Mouse (Mus musculus) testis, postnatal 14 days (tissue): ENCODE measurements around the gene Fgfr1op.

Source experiments
- DNase-seq: peaks from one replicate; pipeline ENCODE4 v3.0.0; 2021; ENCODE audit warnings: low spot score

The Fgfr1op gene

DNA sequence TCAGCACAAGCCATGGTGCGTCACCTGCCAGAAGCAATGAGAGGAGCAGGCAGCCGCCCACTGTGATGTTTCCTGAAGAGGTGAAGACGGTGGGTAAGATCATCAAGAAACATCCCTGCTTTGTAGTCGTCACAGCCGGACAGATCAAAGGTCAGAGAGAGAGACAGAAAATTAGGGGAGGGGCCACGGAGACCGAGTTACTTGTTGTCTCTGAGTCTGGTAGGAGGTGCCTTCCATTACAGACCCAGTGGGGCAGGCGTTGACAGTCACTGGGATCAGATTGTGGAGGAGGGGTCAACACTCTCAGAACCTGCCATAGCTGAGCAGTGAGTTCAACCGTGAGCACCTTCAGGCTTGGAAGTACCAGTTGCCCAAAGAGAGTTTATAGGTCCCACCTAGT, 63.3 kb downstream of the Fgfr1op start:
- DNase-seq, result no peak

DNA sequence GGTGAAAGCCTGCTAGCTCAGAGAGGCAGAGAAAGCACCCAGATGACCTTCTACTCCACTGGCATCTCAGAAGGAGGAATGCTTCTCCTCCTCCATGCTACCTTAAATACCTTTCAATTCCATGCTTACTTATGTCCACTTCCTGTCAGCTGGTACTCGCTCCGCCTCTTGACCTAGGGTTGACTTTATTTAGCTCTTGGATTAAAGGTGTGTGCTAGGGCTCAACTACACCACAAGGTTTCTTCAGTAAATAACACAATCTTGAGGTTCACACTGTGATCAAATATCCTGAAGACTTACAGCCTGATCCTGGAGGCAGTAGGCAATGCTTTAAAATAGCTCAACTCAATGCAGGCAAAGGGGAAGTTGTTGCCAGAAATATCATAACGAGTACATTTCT, 64.3 kb downstream of the Fgfr1op start:
- no peak for DNase-seq

DNA sequence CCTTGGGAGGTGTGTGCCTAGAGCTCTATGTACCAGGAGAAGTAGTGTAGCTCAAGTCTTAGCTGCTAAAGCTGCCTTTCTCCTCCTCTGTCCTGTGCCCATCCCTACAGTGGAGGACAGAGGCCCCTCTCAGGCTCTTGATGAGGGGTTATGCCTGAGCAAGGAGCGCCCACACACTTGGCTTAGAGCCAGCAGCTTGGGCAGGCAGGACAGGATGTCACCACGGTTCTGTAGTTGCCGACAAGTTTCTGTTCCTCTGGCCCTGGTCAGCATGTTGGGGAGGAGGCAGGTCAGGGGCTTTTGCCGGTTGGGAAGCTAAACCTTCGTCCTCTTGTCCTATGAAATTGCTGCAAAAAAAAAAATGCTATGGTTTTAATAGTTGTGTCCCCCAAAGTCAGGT, 66.8 kb downstream of the Fgfr1op start:
- DNase-seq, result no peak

DNA sequence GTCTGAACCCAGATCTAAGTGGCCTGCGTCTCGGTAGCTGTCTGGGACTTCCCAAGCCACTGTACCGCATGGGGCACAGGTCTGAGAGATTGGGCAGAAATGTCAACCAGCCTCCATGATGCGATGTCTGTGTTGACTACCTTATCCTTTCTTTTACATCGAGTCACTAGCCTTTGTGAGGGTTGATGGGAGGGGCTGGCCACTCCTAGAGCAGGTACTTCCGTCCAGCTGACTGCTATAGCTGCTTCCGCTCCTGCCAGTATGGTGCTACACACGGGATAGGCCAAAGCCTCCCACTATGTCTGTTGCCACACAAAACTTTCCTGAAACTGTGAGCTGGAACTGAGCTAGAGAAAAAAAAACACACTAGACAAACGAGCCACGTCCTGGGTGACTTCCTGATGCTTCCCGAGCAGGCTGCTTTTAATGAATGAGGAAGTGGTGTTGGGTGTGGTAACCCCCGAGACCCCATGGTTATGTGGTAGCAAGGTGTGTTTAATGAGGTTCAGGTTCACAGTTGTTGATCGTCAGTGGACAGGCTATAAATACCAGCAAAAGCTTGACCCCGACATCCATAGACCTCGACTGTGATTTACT, 68.4 kb downstream of the Fgfr1op start:
- DNase-seq, result no peak

DNA sequence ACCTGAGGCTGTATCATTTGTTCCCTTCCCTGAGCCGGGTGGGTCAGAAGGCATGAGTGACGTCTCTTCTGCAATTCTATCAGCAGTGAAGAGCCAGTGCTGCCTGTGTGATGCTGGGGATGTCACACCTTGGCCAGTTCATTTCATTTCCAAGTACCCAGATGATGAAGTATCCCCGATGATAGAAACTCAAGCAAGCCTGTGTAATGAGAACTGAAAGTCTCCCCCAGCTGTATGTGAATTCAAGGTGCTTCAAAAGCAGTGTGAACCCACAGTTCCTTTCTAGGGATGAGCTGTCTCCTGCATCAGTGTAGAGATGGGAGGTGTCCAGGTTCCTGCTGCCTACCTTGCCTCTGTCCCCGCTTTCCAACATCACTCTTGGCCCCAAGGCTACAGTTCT, 69.2 kb downstream of the Fgfr1op start:
- DNase-seq, result no peak

DNA sequence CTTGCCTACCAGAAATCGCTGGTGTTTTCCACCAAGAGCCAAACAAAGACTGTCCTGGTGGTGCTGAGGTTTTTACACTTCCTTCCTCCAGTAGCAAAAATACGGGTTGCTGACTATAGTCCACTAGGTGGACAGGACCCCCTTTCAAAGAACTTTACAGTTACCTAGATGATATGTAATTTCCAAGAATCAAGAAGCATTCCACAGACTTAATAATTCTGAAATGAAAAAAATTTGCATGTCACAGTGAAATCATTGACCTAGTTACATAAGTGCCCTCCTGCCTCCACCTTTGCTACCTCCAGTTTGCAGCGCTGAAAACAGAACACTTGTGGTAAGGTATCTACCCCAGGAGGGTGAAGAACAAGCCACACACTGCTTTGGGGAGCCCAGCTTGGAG, 70.4 kb downstream of the Fgfr1op start, which contains the start of gene Ccr6:
Gene Ccr6 (plus strand): TSS at position 301 of the 400 bp plus-strand sequence.
- no peak for DNase-seq

DNA sequence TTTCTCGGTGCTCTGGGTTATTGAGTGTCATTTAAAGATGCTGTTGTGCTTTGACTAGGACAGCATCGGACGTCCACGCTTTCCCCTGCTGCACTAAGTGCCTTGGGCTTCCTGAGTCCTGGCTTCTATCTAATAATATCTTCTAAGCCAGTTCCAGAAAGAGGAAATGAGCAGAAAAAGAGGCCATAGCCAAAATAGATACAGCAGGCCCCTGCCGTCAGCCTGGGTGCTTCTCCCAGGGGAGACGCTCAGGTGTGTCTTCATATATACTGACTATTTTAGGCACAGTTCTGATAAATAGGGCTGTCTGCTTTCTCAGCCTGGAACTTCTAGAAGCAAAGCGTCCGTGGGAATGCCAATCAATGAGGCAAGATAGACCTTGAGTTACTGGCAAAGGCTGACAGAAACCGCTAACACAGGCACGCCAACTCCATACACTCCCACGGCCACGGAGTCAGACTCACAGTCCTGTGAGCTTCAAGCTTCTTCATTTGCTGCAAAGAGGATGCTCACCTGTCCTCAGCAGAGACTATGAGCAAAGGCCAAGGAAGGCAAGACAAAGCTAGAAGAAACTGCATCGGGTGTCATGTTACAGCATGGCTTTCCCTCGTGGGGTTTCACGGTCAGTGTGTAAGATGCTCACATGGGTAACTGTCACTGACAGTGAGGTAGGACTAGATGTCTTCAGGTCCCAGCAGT, 72.9 kb downstream of the Fgfr1op start:
- DNase-seq, result no peak

DNA sequence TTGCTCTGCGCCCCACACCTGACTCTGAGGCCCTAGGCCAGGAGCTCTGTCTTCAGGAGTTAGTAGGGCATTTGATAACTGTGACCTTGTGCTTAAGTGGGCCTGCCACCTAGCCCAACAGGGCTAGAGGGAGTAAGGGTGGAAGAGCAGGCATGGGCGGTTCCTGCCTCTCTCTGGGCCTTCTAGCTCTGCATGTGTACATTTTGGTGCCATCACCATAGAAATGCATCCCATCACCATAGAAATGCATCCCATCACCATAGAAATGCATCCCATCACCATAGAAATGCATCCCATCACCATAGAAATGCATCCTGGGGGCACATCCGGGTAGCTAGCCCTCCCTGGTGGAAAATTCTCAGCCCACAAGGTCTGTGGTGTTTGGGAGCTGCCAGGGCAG, 74.3 kb downstream of the Fgfr1op start:
- DNase-seq, result no peak

DNA sequence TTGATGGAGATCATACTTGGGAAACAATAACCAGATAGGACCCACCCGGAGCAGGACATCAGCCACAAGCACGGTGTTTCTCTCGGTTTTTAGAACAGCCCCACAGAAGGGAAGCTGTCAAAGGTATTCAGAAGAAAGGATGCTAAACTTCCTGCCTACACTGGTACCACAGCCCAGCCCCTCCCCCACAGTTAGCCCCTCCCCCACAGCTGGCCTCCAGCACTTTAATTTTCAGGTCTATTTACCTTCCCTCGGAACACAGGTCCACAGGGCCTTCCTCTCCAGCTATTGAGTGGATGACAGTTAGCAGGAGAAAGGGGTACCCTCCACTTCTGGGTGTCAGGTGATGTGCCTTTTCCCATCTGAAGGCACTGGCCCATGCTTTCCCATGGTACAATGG, 75.2 kb downstream of the Fgfr1op start:
- no peak for DNase-seq

DNA sequence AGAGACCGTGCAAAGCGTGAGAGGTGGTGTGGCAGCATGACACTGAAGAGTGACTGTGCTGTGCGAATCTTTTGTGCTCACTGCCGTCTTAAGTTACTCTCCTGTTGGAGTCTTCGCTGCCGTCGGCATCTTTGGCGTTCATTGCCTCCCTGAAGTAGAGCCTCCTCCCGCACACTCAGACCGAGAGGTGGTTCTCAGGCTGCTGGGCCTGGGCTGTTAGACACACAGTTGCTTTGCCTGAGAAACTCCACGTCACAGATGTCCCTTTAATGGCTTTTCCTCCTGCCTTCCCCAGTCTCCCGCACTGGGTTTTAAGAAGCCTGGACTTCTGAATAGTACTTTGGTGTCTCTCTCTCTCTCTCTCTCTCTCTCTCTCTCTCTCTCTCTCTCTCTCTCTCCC, 76.3 kb downstream of the Fgfr1op start:
- no peak for DNase-seq

DNA sequence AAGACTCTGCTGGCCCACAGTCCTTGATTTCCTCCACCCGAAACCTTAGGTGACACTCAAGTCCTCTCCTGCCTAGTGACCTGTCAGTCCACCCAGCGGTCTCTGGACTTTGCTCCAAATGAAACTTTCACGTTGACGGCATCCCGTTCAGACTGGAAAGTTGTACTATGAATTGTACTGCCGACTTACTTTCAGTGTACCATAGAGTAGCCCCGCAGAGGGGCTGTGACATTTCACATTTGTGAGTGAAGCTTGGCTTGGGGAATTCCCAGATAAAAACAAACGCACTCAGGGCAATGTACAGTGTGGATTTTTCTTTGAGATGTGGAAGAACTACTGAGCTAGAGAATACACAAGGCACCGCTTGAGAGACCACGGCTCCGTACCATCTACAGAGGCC, 76.9 kb downstream of the Fgfr1op start:
- no peak for DNase-seq

DNA sequence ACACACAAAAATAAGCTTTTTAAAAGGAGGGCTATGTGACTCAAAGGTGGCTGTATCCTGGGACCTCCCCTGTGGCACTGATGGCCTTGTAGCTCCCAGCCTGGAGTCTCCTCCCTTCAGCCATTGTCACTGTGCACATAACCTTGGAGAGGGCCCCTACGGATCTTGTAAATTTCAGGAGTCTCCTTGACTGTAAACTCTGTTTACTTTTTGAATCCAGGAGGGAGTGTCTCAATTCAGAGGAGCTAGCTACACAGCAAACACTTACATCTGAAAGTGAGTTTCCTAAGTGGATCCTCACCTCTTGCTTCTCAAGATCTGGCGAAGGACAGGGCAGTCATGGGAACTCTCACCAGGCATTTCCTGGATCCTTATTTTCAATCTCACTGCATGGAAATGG, 78.8 kb downstream of the Fgfr1op start:
- DNase-seq, result no peak

DNA sequence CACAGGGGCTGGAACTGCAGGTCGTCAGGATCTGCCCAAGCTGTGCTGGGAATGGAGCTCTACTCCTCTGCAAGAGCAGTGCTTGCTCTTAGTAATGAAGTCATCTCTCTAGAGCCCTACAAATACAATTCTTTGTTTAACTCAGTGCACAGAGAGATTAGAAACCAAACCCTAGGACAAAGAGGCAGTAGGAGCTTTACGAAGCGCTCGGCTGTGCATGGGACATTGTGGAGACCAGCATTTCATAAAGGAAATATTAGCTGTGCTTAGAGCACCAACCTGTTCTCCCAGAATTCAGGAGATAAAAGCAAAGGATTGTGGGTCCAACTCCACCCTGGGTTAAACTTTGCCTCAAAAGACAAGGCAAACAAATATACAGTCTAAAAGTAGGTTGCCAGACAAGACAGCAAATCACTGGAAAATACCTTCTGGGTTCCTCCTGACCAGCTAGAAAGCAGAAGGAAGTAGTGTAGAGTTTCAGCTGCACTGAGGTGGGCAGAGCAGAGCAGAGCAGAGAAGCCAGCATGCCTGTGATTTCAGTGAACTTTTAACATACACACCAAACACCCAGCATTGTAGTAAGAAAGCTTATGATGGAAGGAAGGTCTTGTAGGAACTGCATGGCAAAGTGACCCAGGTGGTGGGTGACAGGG, 80.9 kb downstream of the Fgfr1op start:
- no peak for DNase-seq
